Mouse (Mus musculus) cerebellum, adult 11 months (tissue): Measurements from ENCODE around the gene Slc37a4.
"Not testable (repeated sequence)": the region's sequence is repeated elsewhere in the genome, so short reads cannot be mapped to it uniquely, and the experiment has no call there.

Experiments used
- DNase-seq: peaks from one replicate; pipeline ENCODE4 v3.0.0; 2022

The Slc37a4 gene

GRCm38 (mm10) chr9:44444402-44445025, 47.9 kb downstream of the Slc37a4 start:
- not testable (repeated sequence) for DNase-seq

- DNase-seq, result no peak
These were observed 53.7 kb downstream of the Slc37a4 start for GRCm38 (mm10) chr9:44450387-44450786.
